Mouse (Mus musculus): Measurements from ENCODE around the gene Tomm6.

- TF ChIP-seq CTCF (IDR thresholded peaks at IDR 0.05; ENCODE audit: low read depth): no peak
- no peak for TF ChIP-seq EP300 (IDR thresholded peaks at IDR 0.05; ENCODE audit: low read depth)
Observed at GRCm38 (mm10) chr17:47663009-47663713, 25.0 kb downstream of the Tomm6 start.
